Mouse (Mus musculus) erythroblast, embryonic 14.5 days (primary cell): ENCODE measurements around the gene Lat2. TPM values are rescaled to one million over a fixed set of nuclear protein-coding genes. Genes with fewer than 3 reads are reported as not detected.
A peak's percentile ranks its signal among the peaks of the same experiment; 100 is the strongest.

ENCODE experiments used
- H3K27me3 ChIP-seq: 2 replicates; pipeline ENCODE4 v1.6.1; 2012; ENCODE audit warnings: inconsistent platforms; ENCODE audit not compliant: control insufficient read depth
- H3K36me3 ChIP-seq: 2 replicates; pipeline ENCODE4 v1.6.1; 2012; ENCODE audit warnings: mild to moderate bottlenecking, inconsistent platforms; ENCODE audit not compliant: control insufficient read depth
- H3K4me1 ChIP-seq: 2 replicates; pipeline ENCODE4 v1.6.1; 2012; ENCODE audit warnings: inconsistent platforms; ENCODE audit not compliant: control insufficient read depth
- H3K4me3 ChIP-seq: replicated peaks from 2 replicates; pipeline ENCODE3; 2012; ENCODE audit warnings: moderate library complexity, mild to moderate bottlenecking, inconsistent platforms
- H3K9me3 ChIP-seq: 2 replicates; pipeline ENCODE4 v1.6.1; 2012; ENCODE audit warnings: low read length, inconsistent platforms, mixed read lengths; ENCODE audit not compliant: control insufficient read depth
- GATA1 ChIP-seq: IDR thresholded peaks from 2 replicates; pipeline ENCODE4 v1.6.1; 2012; ENCODE audit warnings: low read length, inconsistent platforms, mixed read lengths
- TAL1 ChIP-seq: IDR thresholded peaks from 3 replicates; pipeline ENCODE4 v1.6.1; 2012; ENCODE audit warnings: low read length, inconsistent platforms, mixed read lengths
- polyA plus RNA-seq: library from polyadenylated mRNA; stranded (reverse); fragments of >175 nt; gene quantifications from 2 replicates; pipeline ENCODE4 v1.2.3, GENCODE M21; 2012

The Lat2 gene
- polyA plus RNA-seq, 1 experiment = 0.16 TPM

DNA sequence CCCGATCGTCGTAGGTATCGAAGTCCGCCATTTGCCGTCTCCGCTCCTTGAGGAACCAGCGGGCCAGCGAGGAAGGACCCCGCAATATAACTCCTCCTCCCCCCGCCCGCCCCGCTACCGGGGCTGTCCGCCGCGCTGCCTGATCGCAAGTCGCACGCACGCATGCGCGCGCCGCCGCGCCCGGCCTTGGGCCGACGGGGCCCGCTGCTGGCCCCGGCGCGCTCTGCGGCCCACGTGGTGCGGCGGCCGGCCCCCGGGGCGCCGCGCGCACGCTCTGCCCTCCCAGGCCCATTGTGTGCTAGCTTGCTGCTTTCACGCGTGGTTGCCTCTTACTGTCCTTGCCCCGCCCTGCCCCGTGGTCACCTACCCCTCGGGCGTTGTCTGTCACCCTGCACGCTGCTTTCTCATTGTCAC is 24.5 kb upstream of the Lat2 start, which contains the start of gene Eif4h:
Eif4h (minus strand) TSS at position 222 of the 414 bp plus-strand sequence.
- Histone ChIP-seq H3K9me3 (no peaks in the 10 kb centered on the region), H3K4me1 (peaks cover 30% of the 10 kb centered on the region), H3K36me3 (peaks cover 31% of the 10 kb centered on the region), H3K4me3 (peak within 1 kb of the TSS; percentile 97), H3K27me3 (no peaks in the 10 kb centered on the region)
- no peak for TF ChIP-seq GATA1
- no peak for TF ChIP-seq TAL1

DNA sequence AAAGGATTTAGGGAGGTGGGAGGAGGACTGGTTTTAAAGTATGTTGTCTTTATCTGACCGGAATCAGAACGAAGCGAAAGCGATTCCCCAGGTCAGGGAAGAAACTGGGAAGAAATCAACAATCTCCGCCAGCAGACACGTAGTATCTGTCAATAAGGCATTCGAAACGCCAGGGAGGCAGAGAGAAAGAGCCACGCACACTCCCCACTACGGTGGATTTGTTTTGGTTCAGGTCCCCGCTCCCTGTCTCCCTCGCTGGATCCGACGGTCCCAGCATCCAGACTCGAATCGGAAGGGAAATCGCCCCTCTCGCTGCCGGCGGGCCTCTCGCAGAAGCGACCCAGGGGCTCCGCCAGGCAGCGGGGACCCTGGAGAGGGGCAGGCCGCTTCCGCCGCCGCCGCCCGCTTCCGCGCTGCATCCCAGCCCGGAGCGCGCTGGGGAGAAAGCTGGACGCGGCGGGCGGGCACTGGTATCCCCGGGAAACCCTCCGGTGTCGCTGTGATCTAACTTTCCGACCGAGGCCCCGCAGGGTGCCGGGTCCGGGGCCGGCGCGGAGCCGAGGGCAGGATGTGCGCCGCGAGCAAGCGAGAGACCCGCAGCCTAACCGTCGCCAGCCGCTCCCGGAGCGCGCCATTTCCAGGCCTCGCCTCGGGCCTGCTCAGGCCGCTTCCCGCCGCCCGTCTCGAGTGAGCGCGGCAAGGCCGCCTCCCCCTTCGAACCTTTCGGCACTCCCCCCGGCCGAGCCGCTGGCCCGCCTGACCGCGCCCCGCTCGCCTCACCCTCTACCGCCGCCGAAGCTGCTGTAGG is 23.8 kb upstream of the Lat2 start:
- peaks cover 30% of the 10 kb centered on the region for H3K4me1 ChIP-seq
- H3K27me3 ChIP-seq = no peaks in the 10 kb centered on the region
- TF ChIP-seq GATA1 (no peak), TAL1 (no peak)
- H3K4me3 ChIP-seq = peak overlapping the region; percentile 97
- H3K9me3 ChIP-seq = no peaks in the 10 kb centered on the region
- peaks cover 37% of the 10 kb centered on the region for H3K36me3 ChIP-seq

DNA sequence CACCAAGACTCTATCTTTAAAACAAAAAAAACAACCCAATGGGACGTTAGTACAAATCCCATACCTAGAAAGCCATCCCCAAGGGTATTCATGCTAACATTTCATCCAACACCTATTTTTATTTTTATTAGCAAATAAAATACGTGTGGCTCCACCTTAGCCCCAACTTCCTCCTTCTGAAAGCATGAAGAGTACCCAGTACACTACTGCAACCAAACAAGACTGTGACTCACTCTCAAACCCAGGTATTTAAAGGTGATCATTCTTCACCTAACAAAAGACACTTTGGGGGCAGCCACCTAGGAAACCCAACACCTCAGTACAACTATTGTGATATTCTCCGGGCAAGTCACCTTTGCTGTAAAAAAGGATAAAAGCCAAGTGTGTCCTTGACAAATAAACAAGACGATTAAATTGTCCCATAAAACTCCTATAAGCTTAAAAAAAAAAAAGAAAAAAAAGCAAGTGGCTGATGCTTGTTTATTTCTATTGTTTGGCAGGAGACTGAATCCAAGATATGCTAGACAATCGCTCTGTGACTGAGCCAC is 23.1 kb upstream of the Lat2 start:
- H3K36me3 ChIP-seq = peaks cover 44% of the 10 kb centered on the region
- no peak for TF ChIP-seq TAL1
- no peak for TF ChIP-seq GATA1
- H3K9me3 ChIP-seq = no peaks in the 10 kb centered on the region
- H3K27me3 ChIP-seq = no peaks in the 10 kb centered on the region
- peaks cover 32% of the 10 kb centered on the region for H3K4me1 ChIP-seq
- peak overlapping the region; percentile 97 for H3K4me3 ChIP-seq

DNA sequence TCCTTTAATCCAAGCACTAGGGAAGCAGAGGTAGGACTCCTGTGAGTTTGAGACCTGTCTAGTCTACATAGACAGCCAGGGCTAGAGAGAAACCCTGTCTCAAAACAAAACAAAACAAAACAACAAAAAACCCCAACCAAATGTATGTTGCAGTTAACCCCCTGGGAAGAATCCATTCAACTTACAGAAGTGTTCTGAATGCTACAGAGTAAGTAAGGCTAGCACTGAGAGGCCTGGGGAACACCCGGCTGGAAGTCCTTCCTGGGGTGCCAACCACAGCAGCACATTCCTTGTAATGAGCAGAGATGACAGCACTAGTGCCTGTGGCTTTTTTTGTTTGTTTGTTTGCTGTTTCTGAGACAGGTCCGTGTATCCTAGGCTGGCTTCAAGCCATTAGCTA is 18.0 kb upstream of the Lat2 start:
- TF ChIP-seq GATA1 = no peak
- no peak for TF ChIP-seq TAL1
- H3K4me3 ChIP-seq = no peak overlapping the region

DNA sequence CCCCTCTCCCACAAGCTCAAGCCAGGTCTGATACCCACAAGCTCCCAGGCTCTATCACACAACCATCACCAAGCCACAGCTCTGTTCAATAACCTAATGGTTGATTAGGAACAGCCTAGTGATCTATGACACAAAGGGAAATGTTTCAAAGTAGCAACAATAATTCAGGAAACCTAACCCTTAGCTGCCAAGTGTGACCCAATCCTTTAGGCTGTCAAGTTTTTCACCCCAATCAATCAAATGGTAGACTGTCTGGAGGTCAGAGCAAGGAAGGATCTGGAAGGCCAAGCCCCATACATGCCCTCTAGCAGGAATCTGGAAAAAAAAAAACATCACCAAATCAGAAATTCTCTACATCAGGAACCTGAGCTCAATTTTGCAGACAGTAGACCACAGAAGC is 16.0 kb upstream of the Lat2 start:
- TF ChIP-seq GATA1 (no peak), TAL1 (no peak)
- peaks cover 7% of the 10 kb centered on the region for H3K4me1 ChIP-seq
- peaks cover 95% of the 10 kb centered on the region for H3K36me3 ChIP-seq
- no peaks in the 10 kb centered on the region for H3K27me3 ChIP-seq
- H3K4me3 ChIP-seq = no peak overlapping the region
- no peaks in the 10 kb centered on the region for H3K9me3 ChIP-seq

More for the DNA sequence above, 18.0 kb upstream of the Lat2 start:
- H3K4me1 ChIP-seq = peaks cover 21% of the 10 kb centered on the region
- no peaks in the 10 kb centered on the region for H3K27me3 ChIP-seq
- peaks cover 92% of the 10 kb centered on the region for H3K36me3 ChIP-seq
- H3K9me3 ChIP-seq = no peaks in the 10 kb centered on the region

DNA sequence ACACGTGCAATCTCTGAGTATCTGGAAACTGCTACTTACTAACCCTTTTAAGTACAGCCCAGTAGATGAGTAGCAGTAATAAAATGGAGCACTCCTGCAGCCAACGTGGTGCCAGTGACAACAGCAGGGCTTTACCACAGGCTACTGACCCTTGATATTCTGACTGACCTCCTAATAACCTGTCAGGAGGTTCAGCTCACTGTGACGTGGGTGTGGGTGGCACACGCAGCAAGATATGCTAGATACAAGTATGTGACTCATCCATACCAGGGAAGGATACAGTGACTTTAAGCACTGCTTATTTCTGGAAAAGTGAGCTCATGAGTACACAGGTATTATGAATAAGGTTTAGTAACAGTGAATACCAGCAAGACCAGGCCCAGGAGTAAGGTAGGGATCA is 14.7 kb upstream of the Lat2 start:
- Histone ChIP-seq H3K9me3 (no peaks in the 10 kb centered on the region), H3K36me3 (peaks cover 96% of the 10 kb centered on the region), H3K27me3 (no peaks in the 10 kb centered on the region), H3K4me3 (no peak overlapping the region), H3K4me1 (peaks cover 2% of the 10 kb centered on the region)
- TF ChIP-seq TAL1 (no peak), GATA1 (no peak)

DNA sequence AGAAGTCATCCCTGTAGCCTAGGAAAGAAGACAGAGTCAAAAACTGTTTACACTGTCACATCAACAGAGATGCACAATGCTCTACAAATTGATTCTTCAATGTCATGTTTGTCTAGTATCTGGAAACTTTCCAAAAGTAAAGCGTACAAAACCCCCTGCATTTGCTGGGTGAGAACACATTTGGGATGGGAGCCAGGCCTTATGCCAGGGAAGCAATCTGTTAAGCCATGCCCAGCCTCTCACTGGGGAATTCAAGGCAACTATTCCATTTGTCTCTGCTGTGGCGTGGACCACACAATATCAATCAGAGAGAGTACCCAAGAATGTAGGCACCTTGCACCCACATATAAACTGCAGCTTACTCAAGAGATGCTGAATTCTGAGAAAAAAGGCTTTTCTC is 7.2 kb upstream of the Lat2 start:
- H3K27me3 ChIP-seq = no peaks in the 10 kb centered on the region
- no peaks in the 10 kb centered on the region for H3K9me3 ChIP-seq
- peaks cover 100% of the 10 kb centered on the region for H3K36me3 ChIP-seq
- no peak overlapping the region for H3K4me3 ChIP-seq
- H3K4me1 ChIP-seq = peaks cover 1% of the 10 kb centered on the region; the same call in 1 of the 2 replicates
- TF ChIP-seq TAL1 (no peak), GATA1 (no peak)

DNA sequence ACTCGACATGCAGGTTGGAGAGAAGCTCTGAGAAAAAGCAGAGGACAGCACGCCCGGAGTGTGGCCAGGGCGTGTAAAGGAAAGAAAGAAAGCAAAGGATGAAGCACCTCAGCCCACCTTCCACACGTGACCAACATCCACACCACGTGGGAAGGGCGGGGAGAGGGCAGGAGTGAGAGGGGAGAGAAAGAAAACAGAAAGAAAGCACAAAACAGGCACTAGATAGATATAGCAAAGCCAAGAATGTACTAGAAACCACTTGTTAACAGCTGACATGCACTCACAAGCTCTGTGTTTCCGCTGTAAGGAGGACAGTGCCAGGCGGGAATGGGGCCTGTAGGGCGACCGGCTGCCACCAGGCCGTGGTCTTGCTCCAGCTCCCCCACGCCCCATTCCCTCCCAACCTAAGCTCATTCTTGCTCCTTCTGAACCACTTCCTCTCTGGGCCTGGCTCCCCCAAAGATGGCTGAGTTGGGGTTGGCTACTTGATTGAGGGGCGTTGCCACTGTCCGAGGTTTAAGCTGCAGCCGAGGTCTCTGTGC is 6.3 kb upstream of the Lat2 start:
- no peaks in the 10 kb centered on the region for H3K27me3 ChIP-seq
- H3K36me3 ChIP-seq = peaks cover 96% of the 10 kb centered on the region
- no peaks in the 10 kb centered on the region for H3K9me3 ChIP-seq
- peaks cover 3% of the 10 kb centered on the region; the same call in 1 of the 2 replicates for H3K4me1 ChIP-seq
- no peak for TF ChIP-seq GATA1
- TF ChIP-seq TAL1 = no peak
- H3K4me3 ChIP-seq = no peak overlapping the region

DNA sequence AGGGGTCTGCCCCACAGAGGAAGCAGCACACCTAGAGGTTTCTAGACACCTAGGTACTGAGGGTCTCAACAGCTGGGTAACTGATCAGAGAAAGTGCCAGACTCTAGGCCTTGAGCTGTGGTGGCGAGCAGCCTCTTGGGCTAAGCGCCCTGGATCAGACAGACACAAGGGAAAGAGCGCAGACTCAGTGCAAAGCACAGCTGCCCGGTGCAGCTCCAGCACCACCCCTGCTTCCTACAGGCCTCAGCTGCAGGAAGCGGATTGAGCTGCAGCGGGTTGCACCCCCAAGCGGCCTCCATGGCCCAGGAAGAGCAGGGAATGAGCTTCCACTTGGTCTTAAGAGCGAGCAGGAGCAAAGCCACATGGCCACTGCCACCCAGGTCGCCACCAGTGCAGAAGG is 5.6 kb upstream of the Lat2 start:
- Histone ChIP-seq H3K27me3 (no peaks in the 10 kb centered on the region), H3K4me1 (peaks cover 4% of the 10 kb centered on the region), H3K9me3 (no peaks in the 10 kb centered on the region), H3K4me3 (no peak overlapping the region), H3K36me3 (peaks cover 95% of the 10 kb centered on the region)
- TF ChIP-seq GATA1 (no peak), TAL1 (no peak)
